Mouse (Mus musculus): ENCODE results near the gene Gm13285. TPM values are rescaled to one million over a fixed set of nuclear protein-coding genes. Genes with fewer than 3 reads are reported as not detected.

Gene Gm13285
- polyA plus RNA-seq, 1 experiment from 2014 or later, result 0.15 TPM

Other genes with a start within 250 kb of the Gm13285 start
- gene Ifna15, start 241.4 kb upstream of the Gm13285 start, polyA plus RNA-seq (2015; fragmentation: Nextera tagmentation; extraction: Ambion mirVana), result not detected in 2 replicates
- not detected in 2 replicates for gene Ifna14, start 227.9 kb upstream of the Gm13285 start, polyA plus RNA-seq (2015; fragmentation: Nextera tagmentation; extraction: Ambion mirVana)
- gene Ifna9, start 207.3 kb upstream of the Gm13285 start, polyA plus RNA-seq (2015; fragmentation: Nextera tagmentation; extraction: Ambion mirVana), result not detected in 2 replicates
- not detected in 2 replicates for gene Ifna12, start 196.3 kb upstream of the Gm13285 start, polyA plus RNA-seq (2015; fragmentation: Nextera tagmentation; extraction: Ambion mirVana)
- not detected in 2 replicates for gene C87499, start 165.3 kb upstream of the Gm13285 start, polyA plus RNA-seq (2015; fragmentation: Nextera tagmentation; extraction: Ambion mirVana)
- not detected in 2 replicates for gene Ifna13, start 155.2 kb upstream of the Gm13285 start, polyA plus RNA-seq (2015; fragmentation: Nextera tagmentation; extraction: Ambion mirVana)
- gene Ifna16, start 122.7 kb upstream of the Gm13285 start, polyA plus RNA-seq (2015; fragmentation: Nextera tagmentation; extraction: Ambion mirVana), result not detected in 2 replicates
- not detected in 2 replicates for gene Ifna2, start 115.8 kb upstream of the Gm13285 start, polyA plus RNA-seq (2015; fragmentation: Nextera tagmentation; extraction: Ambion mirVana)
- not detected in 2 replicates for gene Ifnab, start 108.3 kb upstream of the Gm13285 start, polyA plus RNA-seq (2015; fragmentation: Nextera tagmentation; extraction: Ambion mirVana)
- 0.25 and 0.32 TPM in 2 replicates for gene Gm26566, start 77.9 kb upstream of the Gm13285 start, polyA plus RNA-seq (2015; fragmentation: Nextera tagmentation; extraction: Ambion mirVana)
- gene Klhl9, start 77.2 kb upstream of the Gm13285 start, polyA plus RNA-seq (2015; fragmentation: Nextera tagmentation; extraction: Ambion mirVana), result 22.4 and 23.5 TPM in 2 replicates
- not detected in 2 replicates for gene Gm13271, start 44.8 kb upstream of the Gm13285 start, polyA plus RNA-seq (2015; fragmentation: Nextera tagmentation; extraction: Ambion mirVana)
- 0.07 TPM in 1 of 2 replicates, not detected in the other for gene Gm13283, start 39.5 kb upstream of the Gm13285 start, polyA plus RNA-seq (2015; fragmentation: Nextera tagmentation; extraction: Ambion mirVana)
- gene Gm13290, start 25.8 kb upstream of the Gm13285 start, polyA plus RNA-seq (2015; fragmentation: Nextera tagmentation; extraction: Ambion mirVana), result 0.11 TPM in 1 of 2 replicates, not detected in the other
- not detected in 2 replicates for gene Gm13289, start 22.7 kb upstream of the Gm13285 start, polyA plus RNA-seq (2015; fragmentation: Nextera tagmentation; extraction: Ambion mirVana)
- gene Gm13272, start 19.8 kb upstream of the Gm13285 start, polyA plus RNA-seq (2015; fragmentation: Nextera tagmentation; extraction: Ambion mirVana), result not detected in 2 replicates
- not detected in 2 replicates for gene Ifnz, start 17.5 kb upstream of the Gm13285 start, polyA plus RNA-seq (2015; fragmentation: Nextera tagmentation; extraction: Ambion mirVana)
- gene Gm13276, start 14.0 kb upstream of the Gm13285 start, polyA plus RNA-seq (2015; fragmentation: Nextera tagmentation; extraction: Ambion mirVana), result not detected in 2 replicates
- gene Gm13277, start 11.0 kb upstream of the Gm13285 start, polyA plus RNA-seq (2015; fragmentation: Nextera tagmentation; extraction: Ambion mirVana), result not detected in 2 replicates
- not detected in 2 replicates for gene Gm13278, start 8.1 kb upstream of the Gm13285 start, polyA plus RNA-seq (2015; fragmentation: Nextera tagmentation; extraction: Ambion mirVana)
- not detected in 2 replicates for gene Gm13275, start 5.2 kb upstream of the Gm13285 start, polyA plus RNA-seq (2015; fragmentation: Nextera tagmentation; extraction: Ambion mirVana)
- not detected in 2 replicates for gene Gm13279, start 2.3 kb upstream of the Gm13285 start, polyA plus RNA-seq (2015; fragmentation: Nextera tagmentation; extraction: Ambion mirVana)
- not detected in 2 replicates for gene Gm13287, start 3.6 kb downstream of the Gm13285 start, polyA plus RNA-seq (2015; fragmentation: Nextera tagmentation; extraction: Ambion mirVana)
- gene Gm13288, start 5.9 kb downstream of the Gm13285 start, polyA plus RNA-seq (2015; fragmentation: Nextera tagmentation; extraction: Ambion mirVana), result not detected in 2 replicates
- gene Ifna7, start 16.6 kb downstream of the Gm13285 start, polyA plus RNA-seq (2015; fragmentation: Nextera tagmentation; extraction: Ambion mirVana), result not detected in 2 replicates
- not detected in 2 replicates for gene Ifna11, start 20.3 kb downstream of the Gm13285 start, polyA plus RNA-seq (2015; fragmentation: Nextera tagmentation; extraction: Ambion mirVana)
- gene Ifna6, start 27.8 kb downstream of the Gm13285 start, polyA plus RNA-seq (2015; fragmentation: Nextera tagmentation; extraction: Ambion mirVana), result not detected in 2 replicates
- not detected in 2 replicates for gene Ifna5, start 35.9 kb downstream of the Gm13285 start, polyA plus RNA-seq (2015; fragmentation: Nextera tagmentation; extraction: Ambion mirVana)
- gene Ifna4, start 42.2 kb downstream of the Gm13285 start, polyA plus RNA-seq (2015; fragmentation: Nextera tagmentation; extraction: Ambion mirVana), result not detected in 2 replicates
- not detected in 2 replicates for gene Ifna1, start 50.4 kb downstream of the Gm13285 start, polyA plus RNA-seq (2015; fragmentation: Nextera tagmentation; extraction: Ambion mirVana)
- gene Ifne, start 80.5 kb downstream of the Gm13285 start, polyA plus RNA-seq (2015; fragmentation: Nextera tagmentation; extraction: Ambion mirVana), result not detected in 2 replicates

All from liver, embryonic 16.5 days (tissue).